Mouse (Mus musculus) lung, postnatal 0 days (tissue): Measurements from ENCODE around the gene Nploc4. TPM values are rescaled to one million over a fixed set of nuclear protein-coding genes. Genes with fewer than 3 reads are reported as not detected.
A peak's percentile ranks its signal among the peaks of the same experiment; 100 is the strongest.
"Not testable (repeated sequence)": the region's sequence is repeated elsewhere in the genome, so short reads cannot be mapped to it uniquely, and the experiment has no call there.

Experiments
- ATAC-seq: fragments of 200-750 bp; cut with Nextera tagmentation; 2 replicates; pipeline ENCODE4 v1.8.0; 2017; ENCODE audit warnings: moderate library complexity
- DNase-seq: peaks from one replicate; pipeline ENCODE4 v3.0.0-alpha.2; 2016; ENCODE audit warnings: low spot score
- H3K27ac ChIP-seq: fragments of 300-500 bp; sonication (generic); 2 replicates; pipeline ENCODE4 v1.5.1; 2014; ENCODE audit warnings: antibody characterized with exemption, mild to moderate bottlenecking, low read length, mixed read lengths
- H3K27me3 ChIP-seq: fragments of 300-500 bp; sonication (generic); replicated peaks from 2 replicates; pipeline ENCODE4 v1.6.1; 2014; ENCODE audit warnings: low read length, mixed read lengths; ENCODE audit not compliant: insufficient read depth
- H3K36me3 ChIP-seq: fragments of 300-500 bp; sonication (generic); 2 replicates; pipeline ENCODE4 v1.6.1; 2014; ENCODE audit warnings: low read length, mixed read lengths; ENCODE audit not compliant: insufficient read depth
- H3K4me1 ChIP-seq: fragments of 300-500 bp; sonication (generic); 2 replicates; pipeline ENCODE4 v1.6.1; 2014; ENCODE audit warnings: antibody characterized with exemption, low read depth, low read length, mixed read lengths; ENCODE audit not compliant: insufficient read depth
- H3K4me2 ChIP-seq: fragments of 300-500 bp; sonication (generic); replicated peaks from 2 replicates; pipeline ENCODE4 v1.6.1; 2014; ENCODE audit warnings: low read depth, mild to moderate bottlenecking, low read length, moderate library complexity, mixed read lengths
- H3K4me3 ChIP-seq: fragments of 300-500 bp; sonication (generic); 2 replicates; pipeline ENCODE4 v1.5.1; 2014; ENCODE audit warnings: low read depth, low read length
- H3K9ac ChIP-seq: fragments of 300-500 bp; sonication (generic); replicated peaks from 2 replicates; pipeline ENCODE4 v1.6.1; 2014; ENCODE audit warnings: low read depth, mild to moderate bottlenecking
- H3K9me3 ChIP-seq: fragments of 300-500 bp; sonication (generic); 2 replicates; pipeline ENCODE4 v1.6.1; 2016; ENCODE audit warnings: low read length, mixed read lengths
- CTCF ChIP-seq: IDR thresholded peaks from 2 replicates; pipeline ENCODE4 v1.5.1; 2016; ENCODE audit warnings: antibody characterized with exemption, mild to moderate bottlenecking
- EP300 ChIP-seq: IDR thresholded peaks from 2 replicates; pipeline ENCODE4 v1.6.1; 2016; ENCODE audit warnings: antibody characterized with exemption, mild to moderate bottlenecking, control low read depth
- WGBS: fragments of 180-500 bp; shearing (Covaris S2); extraction: QIAGEN DNeasy Blood & Tissue Kit; methylation state at CpG from one replicate; pipeline ENCODE4 v1.1.7; 2014; 5-methylcytosine and 5-hydroxymethylcytosine counted together
- polyA plus RNA-seq: library from polyadenylated mRNA; unstranded; fragments of >200 nt; fragmentation: Nextera tagmentation; extraction: Ambion mirVana; gene quantifications from 2 replicates; pipeline ENCODE4 v1.2.1, GENCODE M21; 2015

Nploc4 gene
- polyA plus RNA-seq, 1 experiment from 2014 or later, result 15.3 TPM

GRCm38 (mm10) chr11:120423569-120424295 lies 13.8 kb downstream of the Nploc4 start:
- 64% methylated on average over 9 of the region's 9 CpGs for WGBS
- ATAC-seq (no peak), DNase-seq (peak; percentile 62)
- Histone ChIP-seq H3K27me3 (no peaks in the 10 kb centered on the region), H3K4me2 (no peak overlapping the region), H3K4me1 (no peaks in the 10 kb centered on the region), H3K36me3 (peaks cover 61% of the 10 kb centered on the region), H3K4me3 (no peak overlapping the region), H3K9me3 (no peaks in the 10 kb centered on the region), H3K9ac (no peak overlapping the region), H3K27ac (no peak overlapping the region)
- TF ChIP-seq CTCF (peak; percentile 74), EP300 (no peak)

- no peaks in the 10 kb centered on the region for H3K27me3 ChIP-seq
- WGBS, result 71% methylated on average over 13 of the region's 13 CpGs
- DNase-seq (no peak), ATAC-seq (no peak)
- no peaks in the 10 kb centered on the region for H3K9me3 ChIP-seq
- H3K4me3 ChIP-seq, result no peak overlapping the region
- no peak for TF ChIP-seq EP300
- no peak for TF ChIP-seq CTCF
- no peak overlapping the region for H3K9ac ChIP-seq
- peaks cover 61% of the 10 kb centered on the region for H3K36me3 ChIP-seq
- no peak overlapping the region for H3K27ac ChIP-seq
- no peak overlapping the region for H3K4me2 ChIP-seq
- H3K4me1 ChIP-seq, result no peaks in the 10 kb centered on the region
These were observed 14.6 kb downstream of the Nploc4 start for GRCm38 (mm10) chr11:120422651-120423568.

- DNase-seq (no peak), ATAC-seq (no peak)
- Histone ChIP-seq H3K4me3 (no peak overlapping the region), H3K4me2 (no peak overlapping the region), H3K9ac (no peak overlapping the region), H3K9me3 (no peaks in the 10 kb centered on the region), H3K4me1 (no peaks in the 10 kb centered on the region), H3K27me3 (no peaks in the 10 kb centered on the region), H3K27ac (no peak overlapping the region), H3K36me3 (peaks cover 50% of the 10 kb centered on the region)
- TF ChIP-seq EP300, result no peak
- TF ChIP-seq CTCF, result no peak
- 96% methylated on average over 1 of the region's 1 CpGs for WGBS
These were observed 18.9 kb downstream of the Nploc4 start for GRCm38 (mm10) chr11:120418592-120418991.

- Histone ChIP-seq H3K4me3 (no peak overlapping the region), H3K9me3 (no peaks in the 10 kb centered on the region), H3K9ac (no peak overlapping the region), H3K36me3 (peaks cover 56% of the 10 kb centered on the region), H3K4me1 (no peaks in the 10 kb centered on the region), H3K27me3 (no peaks in the 10 kb centered on the region), H3K27ac (no peak overlapping the region), H3K4me2 (no peak overlapping the region)
- 81% methylated on average over 7 of the region's 7 CpGs for WGBS
- no peak for DNase-seq
- no peak for ATAC-seq
- TF ChIP-seq EP300 (no peak), CTCF (no peak)
These were observed 19.7 kb downstream of the Nploc4 start for GRCm38 (mm10) chr11:120417852-120418251.

GRCm38 (mm10) chr11:120413621-120414020 lies 23.9 kb downstream of the Nploc4 start:
- not testable (repeated sequence) for DNase-seq, H3K27ac ChIP-seq, H3K27me3 ChIP-seq, H3K4me1 ChIP-seq, H3K4me3 ChIP-seq, H3K4me2 ChIP-seq, ATAC-seq, H3K9ac ChIP-seq, H3K9me3 ChIP-seq
- H3K36me3 ChIP-seq, result peaks cover 63% of the 10 kb centered on the region
- WGBS, result 96% methylated on average over 7 of the region's 10 CpGs

GRCm38 (mm10) chr11:120406445-120406844 lies 31.1 kb downstream of the Nploc4 start:
- no peak for ATAC-seq

More at GRCm38 (mm10) chr11:120406445-120406844, 31.1 kb downstream of the Nploc4 start:
- TF ChIP-seq CTCF (no peak), EP300 (no peak)
- no peak overlapping the region for H3K27ac ChIP-seq
- H3K36me3 ChIP-seq, result peaks cover 78% of the 10 kb centered on the region; the same call in 1 of the 2 replicates
- H3K9ac ChIP-seq, result no peak overlapping the region
- no peaks in the 10 kb centered on the region for H3K9me3 ChIP-seq
- no peak overlapping the region for H3K4me2 ChIP-seq
- no peaks in the 10 kb centered on the region for H3K4me1 ChIP-seq
- H3K27me3 ChIP-seq, result no peaks in the 10 kb centered on the region
- WGBS, result 92% methylated on average over 1 of the region's 1 CpGs
- no peak for DNase-seq
- H3K4me3 ChIP-seq, result no peak overlapping the region
